Mouse (Mus musculus): ENCODE data around the gene Il17rd. TPM values are rescaled to one million over a fixed set of nuclear protein-coding genes. Genes with fewer than 3 reads are reported as not detected.
A peak's percentile ranks its signal among the peaks of the same experiment; 100 is the strongest.

Il17rd gene
- polyA plus RNA-seq, 1 experiment from 2014 or later, result 4.0 TPM

GRCm38 (mm10) chr14:27050043-27050442, 11.3 kb downstream of the Il17rd start:
- H3K9ac ChIP-seq, result no peak overlapping the region
- H3K27me3 ChIP-seq (replicated peaks), result no peaks in the 10 kb centered on the region
- H3K36me3 ChIP-seq, result no peaks in the 10 kb centered on the region
- H3K9me3 ChIP-seq, result no peaks in the 10 kb centered on the region
- no peak overlapping the region for H3K4me3 ChIP-seq
- 0 out of 2 replicates have a peak overlapping the region, but pooled peaks have one; percentile 2 for H3K4me2 ChIP-seq (replicated peaks)
- H3K27ac ChIP-seq, result 0 out of 2 replicates have a peak overlapping the region, but pooled peaks have one; percentile 17
- ATAC-seq (ENCODE audit: low FRiP score, low read depth), result peak; percentile 43
- peaks cover 69% of the 10 kb centered on the region for H3K4me1 ChIP-seq
- 12% methylated on average over 9 of the region's 9 CpGs for WGBS

- Histone ChIP-seq H3K27me3 (replicated peaks) (no peaks in the 10 kb centered on the region), H3K9me3 (no peaks in the 10 kb centered on the region), H3K36me3 (no peaks in the 10 kb centered on the region), H3K27ac (peak overlapping the region; percentile 60; the same call in 1 of the 2 replicates), H3K4me2 (replicated peaks) (peak overlapping the region; percentile 38), H3K4me3 (no peak overlapping the region), H3K4me1 (peaks cover 64% of the 10 kb centered on the region), H3K9ac (0 out of 2 replicates have a peak overlapping the region, but pooled peaks have one; percentile 4)
- 9% methylated on average over 18 of the region's 18 CpGs for WGBS
- ATAC-seq (ENCODE audit: low FRiP score, low read depth), result peak; percentile 85
Measured at GRCm38 (mm10) chr14:27050560-27051510, 12.1 kb downstream of the Il17rd start.

- H3K4me1 ChIP-seq, result peaks cover 57% of the 10 kb centered on the region
- WGBS, result 22% methylated on average over 5 of the region's 5 CpGs
- no peak overlapping the region for H3K9ac ChIP-seq
- H3K9me3 ChIP-seq, result no peaks in the 10 kb centered on the region
- peak overlapping the region; percentile 38; the same call in 1 of the 2 replicates for H3K4me2 ChIP-seq (replicated peaks)
- H3K36me3 ChIP-seq, result no peaks in the 10 kb centered on the region
- 0 out of 2 replicates have a peak overlapping the region, but pooled peaks have one; percentile 15 for H3K27ac ChIP-seq
- no peak overlapping the region for H3K4me3 ChIP-seq
- H3K27me3 ChIP-seq (replicated peaks), result no peaks in the 10 kb centered on the region
- no peak for ATAC-seq (ENCODE audit: low FRiP score, low read depth)
Measured at GRCm38 (mm10) chr14:27051511-27051895, 12.8 kb downstream of the Il17rd start.

- no peak overlapping the region for H3K4me3 ChIP-seq
- H3K4me1 ChIP-seq, result peaks cover 9% of the 10 kb centered on the region
- H3K27ac ChIP-seq, result no peak overlapping the region
- H3K4me2 ChIP-seq (replicated peaks), result no peak overlapping the region
- H3K9me3 ChIP-seq, result no peaks in the 10 kb centered on the region
- WGBS, result 35% methylated on average over 13 of the region's 13 CpGs
- H3K36me3 ChIP-seq, result no peaks in the 10 kb centered on the region
- ATAC-seq (ENCODE audit: low FRiP score, low read depth), result no peak
- no peaks in the 10 kb centered on the region for H3K27me3 ChIP-seq (replicated peaks)
- H3K9ac ChIP-seq, result no peak overlapping the region
Measured at GRCm38 (mm10) chr14:27058535-27059223, 19.9 kb downstream of the Il17rd start.

GRCm38 (mm10) chr14:27059224-27059558, 20.4 kb downstream of the Il17rd start:
- Histone ChIP-seq H3K27me3 (replicated peaks) (no peaks in the 10 kb centered on the region), H3K4me3 (no peak overlapping the region), H3K36me3 (no peaks in the 10 kb centered on the region), H3K9ac (no peak overlapping the region), H3K4me2 (replicated peaks) (no peak overlapping the region), H3K9me3 (no peaks in the 10 kb centered on the region), H3K27ac (no peak overlapping the region), H3K4me1 (peaks cover 9% of the 10 kb centered on the region)
- no peak for ATAC-seq (ENCODE audit: low FRiP score, low read depth)
- 55% methylated on average over 8 of the region's 8 CpGs for WGBS

GRCm38 (mm10) chr14:27063338-27063737, 24.6 kb downstream of the Il17rd start:
- Histone ChIP-seq H3K4me1 (peaks cover 30% of the 10 kb centered on the region), H3K36me3 (no peaks in the 10 kb centered on the region)
- 72% methylated on average over 1 of the region's 1 CpGs for WGBS

GRCm38 (mm10) chr14:27066171-27066929, 27.6 kb downstream of the Il17rd start:
- Histone ChIP-seq H3K4me2 (replicated peaks) (peak overlapping the region; percentile 36), H3K27ac (peak overlapping the region; percentile 46; the same call in 1 of the 2 replicates), H3K9ac (0 out of 2 replicates have a peak overlapping the region, but pooled peaks have one; percentile 17), H3K4me1 (peaks cover 48% of the 10 kb centered on the region), H3K4me3 (no peak overlapping the region), H3K9me3 (no peaks in the 10 kb centered on the region), H3K36me3 (no peaks in the 10 kb centered on the region), H3K27me3 (replicated peaks) (no peaks in the 10 kb centered on the region)
- ATAC-seq (ENCODE audit: low FRiP score, low read depth), result peak; percentile 86
- whole genome bisulfite sequencing, result 4% methylated on average over 9 of the region's 9 CpGs

More at GRCm38 (mm10) chr14:27063338-27063737, 24.6 kb downstream of the Il17rd start:
- Histone ChIP-seq H3K4me3 (no peak overlapping the region), H3K27me3 (replicated peaks) (no peaks in the 10 kb centered on the region), H3K4me2 (replicated peaks) (no peak overlapping the region), H3K27ac (no peak overlapping the region), H3K9me3 (no peaks in the 10 kb centered on the region), H3K9ac (no peak overlapping the region)
- no peak for ATAC-seq (ENCODE audit: low FRiP score, low read depth)

GRCm38 (mm10) chr14:27067866-27068271, 29.1 kb downstream of the Il17rd start:
- WGBS, result 12% methylated on average over 6 of the region's 6 CpGs
- Histone ChIP-seq H3K4me3 (no peak overlapping the region), H3K4me1 (peaks cover 60% of the 10 kb centered on the region), H3K9me3 (no peaks in the 10 kb centered on the region), H3K9ac (no peak overlapping the region), H3K36me3 (no peaks in the 10 kb centered on the region), H3K27ac (no peak overlapping the region), H3K4me2 (replicated peaks) (peak overlapping the region; percentile 30), H3K27me3 (replicated peaks) (no peaks in the 10 kb centered on the region)
- no peak for ATAC-seq (ENCODE audit: low FRiP score, low read depth)

GRCm38 (mm10) chr14:27069434-27070097, 30.8 kb downstream of the Il17rd start:
- H3K27me3 ChIP-seq (replicated peaks), result no peaks in the 10 kb centered on the region
- H3K36me3 ChIP-seq, result no peaks in the 10 kb centered on the region
- H3K9ac ChIP-seq, result no peak overlapping the region
- ATAC-seq (ENCODE audit: low FRiP score, low read depth), result no peak
- no peak overlapping the region for H3K4me2 ChIP-seq (replicated peaks)
- H3K4me3 ChIP-seq, result no peak overlapping the region
- no peak overlapping the region for H3K27ac ChIP-seq
- H3K4me1 ChIP-seq, result peaks cover 77% of the 10 kb centered on the region
- no peaks in the 10 kb centered on the region for H3K9me3 ChIP-seq
- 30% methylated on average over 8 of the region's 8 CpGs for WGBS

- Histone ChIP-seq H3K36me3 (no peaks in the 10 kb centered on the region), H3K9me3 (no peaks in the 10 kb centered on the region), H3K4me1 (peaks cover 83% of the 10 kb centered on the region), H3K9ac (no peak overlapping the region), H3K4me2 (replicated peaks) (no peak overlapping the region), H3K27ac (no peak overlapping the region), H3K4me3 (no peak overlapping the region), H3K27me3 (replicated peaks) (no peaks in the 10 kb centered on the region)
- WGBS, result 36% methylated on average over 3 of the region's 3 CpGs
- ATAC-seq (ENCODE audit: low FRiP score, low read depth), result no peak
Measured at GRCm38 (mm10) chr14:27070128-27070527, 31.4 kb downstream of the Il17rd start.

GRCm38 (mm10) chr14:27070758-27071157, 32.0 kb downstream of the Il17rd start:
- H3K4me2 ChIP-seq (replicated peaks), result no peak overlapping the region
- H3K9ac ChIP-seq, result no peak overlapping the region
- no peaks in the 10 kb centered on the region for H3K27me3 ChIP-seq (replicated peaks)
- H3K4me3 ChIP-seq, result no peak overlapping the region
- H3K36me3 ChIP-seq, result no peaks in the 10 kb centered on the region
- ATAC-seq (ENCODE audit: low FRiP score, low read depth), result no peak
- peaks cover 86% of the 10 kb centered on the region for H3K4me1 ChIP-seq
- H3K9me3 ChIP-seq, result no peaks in the 10 kb centered on the region
- H3K27ac ChIP-seq, result no peak overlapping the region
- WGBS, result 21% methylated on average over 9 of the region's 9 CpGs
